Mouse (Mus musculus): ENCODE results near the gene Ces1h. TPM values are rescaled to one million over a fixed set of nuclear protein-coding genes. Genes with fewer than 3 reads are reported as not detected.
"Not testable (repeated sequence)": the region's sequence is repeated elsewhere in the genome, so short reads cannot be mapped to it uniquely, and the experiment has no call there.

Gene Ces1h
- not detected in 2 replicates for polyA plus RNA-seq (2015; fragmentation: Nextera tagmentation; extraction: Ambion mirVana)

GRCm38 (mm10) chr8:93379625-93380024 is at the start of gene Ces1h:
TSS of gene Ces1h (minus strand) at chr8:93379725.
- Histone ChIP-seq H3K36me3 (ENCODE audit: control insufficient read depth, insufficient read depth) (no peaks in the 10 kb centered on the region), H3K4me3 (ENCODE audit: low read depth, low read length) (no peak within 1 kb of the TSS), H3K9me3 (replicated peaks; ENCODE audit: control insufficient read depth, low read length) (no peaks in the 10 kb centered on the region), H3K27ac (ENCODE audit: low read length) (no peak within 1 kb of the TSS), H3K4me2 (ENCODE audit: low read depth, low read length) (no peak within 1 kb of the TSS), H3K4me1 (ENCODE audit: control insufficient read depth, low read depth, low read length) (no peaks in the 10 kb centered on the region), H3K9ac (ENCODE audit: low read depth, low read length) (no peak within 1 kb of the TSS), H3K27me3 (ENCODE audit: control insufficient read depth, insufficient read depth, low read depth, low read length) (no peaks in the 10 kb centered on the region)
- WGBS (ENCODE audit: insufficient replicate concordance), result 66% methylated on average over 4 of the region's 4 CpGs
- no peak for ATAC-seq (ENCODE audit: low read depth)

- no peaks in the 10 kb centered on the region for H3K27me3 ChIP-seq (ENCODE audit: control insufficient read depth, insufficient read depth, low read depth, low read length)
- H3K9ac ChIP-seq (ENCODE audit: low read depth, low read length), result no peak overlapping the region
- H3K4me2 ChIP-seq (ENCODE audit: low read depth, low read length), result no peak overlapping the region
- no peak for ATAC-seq (ENCODE audit: low read depth)
- 73% methylated on average over 16 of the region's 16 CpGs for WGBS (ENCODE audit: insufficient replicate concordance)
- no peak overlapping the region for H3K4me3 ChIP-seq (ENCODE audit: low read depth, low read length)
- no peak overlapping the region for H3K27ac ChIP-seq (ENCODE audit: low read length)
- H3K4me1 ChIP-seq (ENCODE audit: control insufficient read depth, low read depth, low read length), result no peaks in the 10 kb centered on the region
- H3K9me3 ChIP-seq (replicated peaks; ENCODE audit: control insufficient read depth, low read length), result no peaks in the 10 kb centered on the region
- no peaks in the 10 kb centered on the region for H3K36me3 ChIP-seq (ENCODE audit: control insufficient read depth, insufficient read depth)
Measured at GRCm38 (mm10) chr8:93427195-93427594, 47.7 kb upstream of the Ces1h start.

GRCm38 (mm10) chr8:93415387-93415786 is 35.9 kb upstream of the Ces1h start:
- no peaks in the 10 kb centered on the region for H3K4me1 ChIP-seq (ENCODE audit: control insufficient read depth, low read depth, low read length)
- H3K27me3 ChIP-seq (ENCODE audit: control insufficient read depth, insufficient read depth, low read depth, low read length), result no peaks in the 10 kb centered on the region
- no peak overlapping the region for H3K4me2 ChIP-seq (ENCODE audit: low read depth, low read length)
- H3K9ac ChIP-seq (ENCODE audit: low read depth, low read length), result no peak overlapping the region
- WGBS (ENCODE audit: insufficient replicate concordance), result 58% methylated on average over 4 of the region's 4 CpGs
- H3K4me3 ChIP-seq (ENCODE audit: low read depth, low read length), result no peak overlapping the region
- no peak for ATAC-seq (ENCODE audit: low read depth)
- no peak overlapping the region for H3K27ac ChIP-seq (ENCODE audit: low read length)
- H3K9me3 ChIP-seq (replicated peaks; ENCODE audit: control insufficient read depth, low read length), result no peaks in the 10 kb centered on the region
- H3K36me3 ChIP-seq (ENCODE audit: control insufficient read depth, insufficient read depth), result no peaks in the 10 kb centered on the region

GRCm38 (mm10) chr8:93408830-93409229 is 29.3 kb upstream of the Ces1h start:
- no peaks in the 10 kb centered on the region for H3K9me3 ChIP-seq (replicated peaks; ENCODE audit: control insufficient read depth, low read length)

GRCm38 (mm10) chr8:93399698-93400097 is 20.2 kb upstream of the Ces1h start:
- no peak overlapping the region for H3K4me2 ChIP-seq (ENCODE audit: low read depth, low read length)
- H3K27ac ChIP-seq (ENCODE audit: low read length), result no peak overlapping the region
- H3K36me3 ChIP-seq (ENCODE audit: control insufficient read depth, insufficient read depth), result no peaks in the 10 kb centered on the region
- H3K9ac ChIP-seq (ENCODE audit: low read depth, low read length), result no peak overlapping the region
- no peak overlapping the region for H3K4me3 ChIP-seq (ENCODE audit: low read depth, low read length)
- H3K27me3 ChIP-seq (ENCODE audit: control insufficient read depth, insufficient read depth, low read depth, low read length), result no peaks in the 10 kb centered on the region
- no peak for ATAC-seq (ENCODE audit: low read depth)
- H3K9me3 ChIP-seq (replicated peaks; ENCODE audit: control insufficient read depth, low read length), result no peaks in the 10 kb centered on the region
- WGBS (ENCODE audit: insufficient replicate concordance), result 43% methylated on average over 2 of the region's 2 CpGs
- H3K4me1 ChIP-seq (ENCODE audit: control insufficient read depth, low read depth, low read length), result no peaks in the 10 kb centered on the region

More at GRCm38 (mm10) chr8:93408830-93409229, 29.3 kb upstream of the Ces1h start:
- no peak for ATAC-seq (ENCODE audit: low read depth)
- Histone ChIP-seq H3K4me2 (ENCODE audit: low read depth, low read length) (no peak overlapping the region), H3K36me3 (ENCODE audit: control insufficient read depth, insufficient read depth) (no peaks in the 10 kb centered on the region), H3K9ac (ENCODE audit: low read depth, low read length) (no peak overlapping the region), H3K27me3 (ENCODE audit: control insufficient read depth, insufficient read depth, low read depth, low read length) (no peaks in the 10 kb centered on the region), H3K4me3 (ENCODE audit: low read depth, low read length) (no peak overlapping the region), H3K27ac (ENCODE audit: low read length) (no peak overlapping the region), H3K4me1 (ENCODE audit: control insufficient read depth, low read depth, low read length) (no peaks in the 10 kb centered on the region)
- WGBS (ENCODE audit: insufficient replicate concordance), result 76% methylated on average over 2 of the region's 2 CpGs

- no peak for ATAC-seq (ENCODE audit: low read depth)
- Histone ChIP-seq H3K27ac (ENCODE audit: low read length) (no peak overlapping the region), H3K9ac (ENCODE audit: low read depth, low read length) (no peak overlapping the region), H3K4me2 (ENCODE audit: low read depth, low read length) (no peak overlapping the region), H3K27me3 (ENCODE audit: control insufficient read depth, insufficient read depth, low read depth, low read length) (no peaks in the 10 kb centered on the region), H3K9me3 (replicated peaks; ENCODE audit: control insufficient read depth, low read length) (no peaks in the 10 kb centered on the region), H3K36me3 (ENCODE audit: control insufficient read depth, insufficient read depth) (no peaks in the 10 kb centered on the region), H3K4me3 (ENCODE audit: low read depth, low read length) (no peak overlapping the region), H3K4me1 (ENCODE audit: control insufficient read depth, low read depth, low read length) (no peaks in the 10 kb centered on the region)
- 19% methylated on average over 1 of the region's 1 CpGs for WGBS (ENCODE audit: insufficient replicate concordance)
Measured at GRCm38 (mm10) chr8:93398044-93398443, 18.5 kb upstream of the Ces1h start.

- H3K36me3 ChIP-seq (ENCODE audit: control insufficient read depth, insufficient read depth); H3K4me3 ChIP-seq (ENCODE audit: low read depth, low read length); H3K9ac ChIP-seq (ENCODE audit: low read depth, low read length); H3K4me2 ChIP-seq (ENCODE audit: low read depth, low read length); H3K27me3 ChIP-seq (ENCODE audit: control insufficient read depth, insufficient read depth, low read depth, low read length); H3K9me3 ChIP-seq (replicated peaks; ENCODE audit: control insufficient read depth, low read length); H3K4me1 ChIP-seq (ENCODE audit: control insufficient read depth, low read depth, low read length); ATAC-seq (ENCODE audit: low read depth); H3K27ac ChIP-seq (ENCODE audit: low read length): not testable (repeated sequence)
- WGBS (ENCODE audit: insufficient replicate concordance), result 64% methylated on average over 8 of the region's 8 CpGs
Measured at GRCm38 (mm10) chr8:93394079-93394619, 14.6 kb upstream of the Ces1h start.

- H3K4me2 ChIP-seq (ENCODE audit: low read depth, low read length), result no peak overlapping the region
- no peak overlapping the region for H3K9ac ChIP-seq (ENCODE audit: low read depth, low read length)
- no peaks in the 10 kb centered on the region for H3K9me3 ChIP-seq (replicated peaks; ENCODE audit: control insufficient read depth, low read length)
- no peak overlapping the region for H3K4me3 ChIP-seq (ENCODE audit: low read depth, low read length)
- no peak for ATAC-seq (ENCODE audit: low read depth)
- H3K4me1 ChIP-seq (ENCODE audit: control insufficient read depth, low read depth, low read length), result no peaks in the 10 kb centered on the region
- 17% methylated on average over 2 of the region's 2 CpGs for WGBS (ENCODE audit: insufficient replicate concordance)
- H3K27me3 ChIP-seq (ENCODE audit: control insufficient read depth, insufficient read depth, low read depth, low read length), result no peaks in the 10 kb centered on the region
- no peaks in the 10 kb centered on the region for H3K36me3 ChIP-seq (ENCODE audit: control insufficient read depth, insufficient read depth)
- no peak overlapping the region for H3K27ac ChIP-seq (ENCODE audit: low read length)
Measured at GRCm38 (mm10) chr8:93369481-93369880, 10.0 kb downstream of the Ces1h start.

- H3K27me3 ChIP-seq (ENCODE audit: control insufficient read depth, insufficient read depth, low read depth, low read length), result no peaks in the 10 kb centered on the region
- no peak overlapping the region for H3K9ac ChIP-seq (ENCODE audit: low read depth, low read length)
- no peaks in the 10 kb centered on the region for H3K9me3 ChIP-seq (replicated peaks; ENCODE audit: control insufficient read depth, low read length)
- no peak overlapping the region for H3K4me3 ChIP-seq (ENCODE audit: low read depth, low read length)
- H3K36me3 ChIP-seq (ENCODE audit: control insufficient read depth, insufficient read depth), result no peaks in the 10 kb centered on the region
- no peaks in the 10 kb centered on the region for H3K4me1 ChIP-seq (ENCODE audit: control insufficient read depth, low read depth, low read length)
- no peak overlapping the region for H3K4me2 ChIP-seq (ENCODE audit: low read depth, low read length)
- no peak for ATAC-seq (ENCODE audit: low read depth)
- no peak overlapping the region for H3K27ac ChIP-seq (ENCODE audit: low read length)
Measured at GRCm38 (mm10) chr8:93360113-93360512, 19.4 kb downstream of the Ces1h start.
